Mouse (Mus musculus): ENCODE measurements around the gene Wscd2. TPM values are rescaled to one million over a fixed set of nuclear protein-coding genes. Genes with fewer than 3 reads are reported as not detected.

The Wscd2 gene
- total and polyA plus RNA-seq, 3 experiments = 0.27 TPM; not detected in 2

GRCm38 (mm10) chr5:113555684-113556083 is 65.6 kb downstream of the Wscd2 start:
- DNase-seq (ENCODE audit: low spot score) (no peak), ATAC-seq (ENCODE audit: extremely low read depth, insufficient number of reproducible peaks, low FRiP score, poor library complexity, severe bottlenecking) (no peak)
- no peaks in the 10 kb centered on the region for H3K36me3 ChIP-seq (replicated peaks)
- H3K4me3 ChIP-seq (ENCODE audit: low read depth, low read length) = no peak overlapping the region
- TF ChIP-seq CTCF (IDR thresholded peaks at IDR 0.05; ENCODE audit: low read depth, low read length) = no peak
- no peak for TF ChIP-seq GATA1 (IDR thresholded peaks at IDR 0.05; ENCODE audit: borderline replicate concordance, low read length)
- no peak for TF ChIP-seq TAL1 (conservative IDR thresholded peaks at IDR 0.05; ENCODE audit: low read depth, low read length)
- TF ChIP-seq POLR2AphosphoS5 (IDR thresholded peaks at IDR 0.05; ENCODE audit: insufficient replicate concordance, low read depth, low read length) = no peak
- no peak for TF ChIP-seq GATA2 (IDR thresholded peaks at IDR 0.05; ENCODE audit: borderline replicate concordance, low read depth, low read length)
- no peaks in the 10 kb centered on the region for H3K4me1 ChIP-seq (ENCODE audit: insufficient read depth, low read depth, low read length)
- no peaks in the 10 kb centered on the region for H3K27me3 ChIP-seq (ENCODE audit: insufficient read depth, low read length)
- peaks cover 98% of the 10 kb centered on the region for H3K9me3 ChIP-seq (replicated peaks)

- no peaks in the 10 kb centered on the region for H3K27me3 ChIP-seq (ENCODE audit: insufficient read depth, low read length)
Observed at GRCm38 (mm10) chr5:113558065-113558464, 67.9 kb downstream of the Wscd2 start.

GRCm38 (mm10) chr5:113559627-113560026 is 69.5 kb downstream of the Wscd2 start:
- H3K4me1 ChIP-seq (ENCODE audit: insufficient read depth, low read depth, low read length) = no peaks in the 10 kb centered on the region
- peaks cover 96% of the 10 kb centered on the region for H3K9me3 ChIP-seq (replicated peaks)
- ATAC-seq (ENCODE audit: extremely low read depth, insufficient number of reproducible peaks, low FRiP score, poor library complexity, severe bottlenecking) (no peak), DNase-seq (ENCODE audit: low spot score) (no peak)
- no peaks in the 10 kb centered on the region for H3K36me3 ChIP-seq (replicated peaks)
- no peaks in the 10 kb centered on the region for H3K27me3 ChIP-seq (ENCODE audit: insufficient read depth, low read length)
- no peak for TF ChIP-seq TAL1 (conservative IDR thresholded peaks at IDR 0.05; ENCODE audit: low read depth, low read length)
- TF ChIP-seq GATA1 (IDR thresholded peaks at IDR 0.05; ENCODE audit: borderline replicate concordance, low read length) = no peak
- no peak overlapping the region for H3K4me3 ChIP-seq (ENCODE audit: low read depth, low read length)

More at GRCm38 (mm10) chr5:113558065-113558464, 67.9 kb downstream of the Wscd2 start:
- no peaks in the 10 kb centered on the region for H3K36me3 ChIP-seq (replicated peaks)
- no peak overlapping the region for H3K4me3 ChIP-seq (ENCODE audit: low read depth, low read length)
- DNase-seq (ENCODE audit: low spot score) (no peak), ATAC-seq (ENCODE audit: extremely low read depth, insufficient number of reproducible peaks, low FRiP score, poor library complexity, severe bottlenecking) (no peak)
- H3K9me3 ChIP-seq (replicated peaks) = peaks cover 97% of the 10 kb centered on the region
- no peaks in the 10 kb centered on the region for H3K4me1 ChIP-seq (ENCODE audit: insufficient read depth, low read depth, low read length)
- no peak for TF ChIP-seq TAL1 (conservative IDR thresholded peaks at IDR 0.05; ENCODE audit: low read depth, low read length)
- no peak for TF ChIP-seq POLR2AphosphoS5 (IDR thresholded peaks at IDR 0.05; ENCODE audit: insufficient replicate concordance, low read depth, low read length)
- no peak for TF ChIP-seq CTCF (IDR thresholded peaks at IDR 0.05; ENCODE audit: low read depth, low read length)
- no peak for TF ChIP-seq GATA1 (IDR thresholded peaks at IDR 0.05; ENCODE audit: borderline replicate concordance, low read length)
- TF ChIP-seq GATA2 (IDR thresholded peaks at IDR 0.05; ENCODE audit: borderline replicate concordance, low read depth, low read length) = no peak

GRCm38 (mm10) chr5:113564463-113564862 is 74.3 kb downstream of the Wscd2 start:
- H3K27me3 ChIP-seq (ENCODE audit: insufficient read depth, low read length) = no peaks in the 10 kb centered on the region
- peaks cover 92% of the 10 kb centered on the region for H3K9me3 ChIP-seq (replicated peaks)
- no peaks in the 10 kb centered on the region for H3K36me3 ChIP-seq (replicated peaks)
- ATAC-seq (ENCODE audit: extremely low read depth, insufficient number of reproducible peaks, low FRiP score, poor library complexity, severe bottlenecking) = no peak
- no peaks in the 10 kb centered on the region for H3K4me1 ChIP-seq (ENCODE audit: insufficient read depth, low read depth, low read length)
- TF ChIP-seq POLR2AphosphoS5 (IDR thresholded peaks at IDR 0.05; ENCODE audit: insufficient replicate concordance, low read depth, low read length) (no peak), CTCF (IDR thresholded peaks at IDR 0.05; ENCODE audit: low read depth, low read length) (no peak), GATA2 (IDR thresholded peaks at IDR 0.05; ENCODE audit: borderline replicate concordance, low read depth, low read length) (no peak), TAL1 (conservative IDR thresholded peaks at IDR 0.05; ENCODE audit: low read depth, low read length) (no peak), GATA1 (IDR thresholded peaks at IDR 0.05; ENCODE audit: borderline replicate concordance, low read length) (no peak)
- H3K4me3 ChIP-seq (ENCODE audit: low read depth, low read length) = no peak overlapping the region
- no peak for DNase-seq (ENCODE audit: low spot score)

- no peaks in the 10 kb centered on the region for H3K27me3 ChIP-seq (ENCODE audit: insufficient read depth, low read length)
- no peaks in the 10 kb centered on the region for H3K36me3 ChIP-seq (replicated peaks)
- H3K9me3 ChIP-seq (replicated peaks) = peaks cover 93% of the 10 kb centered on the region
- H3K4me1 ChIP-seq (ENCODE audit: insufficient read depth, low read depth, low read length) = no peaks in the 10 kb centered on the region
- no peak for DNase-seq (ENCODE audit: low spot score)
- H3K4me3 ChIP-seq (ENCODE audit: low read depth, low read length) = no peak overlapping the region
- ATAC-seq (ENCODE audit: extremely low read depth, insufficient number of reproducible peaks, low FRiP score, poor library complexity, severe bottlenecking) = no peak
- TF ChIP-seq GATA1 (IDR thresholded peaks at IDR 0.05; ENCODE audit: borderline replicate concordance, low read length) (no peak), CTCF (IDR thresholded peaks at IDR 0.05; ENCODE audit: low read depth, low read length) (no peak), POLR2AphosphoS5 (IDR thresholded peaks at IDR 0.05; ENCODE audit: insufficient replicate concordance, low read depth, low read length) (no peak), TAL1 (conservative IDR thresholded peaks at IDR 0.05; ENCODE audit: low read depth, low read length) (no peak)
Observed at GRCm38 (mm10) chr5:113565101-113565854, 75.1 kb downstream of the Wscd2 start.

GRCm38 (mm10) chr5:113565858-113566257 is 75.7 kb downstream of the Wscd2 start:
- Histone ChIP-seq H3K4me1 (ENCODE audit: insufficient read depth, low read depth, low read length) (no peaks in the 10 kb centered on the region), H3K36me3 (replicated peaks) (no peaks in the 10 kb centered on the region), H3K4me3 (ENCODE audit: low read depth, low read length) (no peak overlapping the region; the same call in 1 of the 2 replicates), H3K27me3 (ENCODE audit: insufficient read depth, low read length) (no peaks in the 10 kb centered on the region), H3K9me3 (replicated peaks) (peaks cover 93% of the 10 kb centered on the region)
- no peak for DNase-seq (ENCODE audit: low spot score)
- TF ChIP-seq GATA2 (IDR thresholded peaks at IDR 0.05; ENCODE audit: borderline replicate concordance, low read depth, low read length) = no peak
- no peak for TF ChIP-seq POLR2AphosphoS5 (IDR thresholded peaks at IDR 0.05; ENCODE audit: insufficient replicate concordance, low read depth, low read length)
- no peak for TF ChIP-seq GATA1 (IDR thresholded peaks at IDR 0.05; ENCODE audit: borderline replicate concordance, low read length)
- no peak for TF ChIP-seq CTCF (IDR thresholded peaks at IDR 0.05; ENCODE audit: low read depth, low read length)
- no peak for TF ChIP-seq TAL1 (conservative IDR thresholded peaks at IDR 0.05; ENCODE audit: low read depth, low read length)
- no peak for ATAC-seq (ENCODE audit: extremely low read depth, insufficient number of reproducible peaks, low FRiP score, poor library complexity, severe bottlenecking)
